8 mouse cellular contexts compared by ENCODE assay signal in the genomic region with DNA sequence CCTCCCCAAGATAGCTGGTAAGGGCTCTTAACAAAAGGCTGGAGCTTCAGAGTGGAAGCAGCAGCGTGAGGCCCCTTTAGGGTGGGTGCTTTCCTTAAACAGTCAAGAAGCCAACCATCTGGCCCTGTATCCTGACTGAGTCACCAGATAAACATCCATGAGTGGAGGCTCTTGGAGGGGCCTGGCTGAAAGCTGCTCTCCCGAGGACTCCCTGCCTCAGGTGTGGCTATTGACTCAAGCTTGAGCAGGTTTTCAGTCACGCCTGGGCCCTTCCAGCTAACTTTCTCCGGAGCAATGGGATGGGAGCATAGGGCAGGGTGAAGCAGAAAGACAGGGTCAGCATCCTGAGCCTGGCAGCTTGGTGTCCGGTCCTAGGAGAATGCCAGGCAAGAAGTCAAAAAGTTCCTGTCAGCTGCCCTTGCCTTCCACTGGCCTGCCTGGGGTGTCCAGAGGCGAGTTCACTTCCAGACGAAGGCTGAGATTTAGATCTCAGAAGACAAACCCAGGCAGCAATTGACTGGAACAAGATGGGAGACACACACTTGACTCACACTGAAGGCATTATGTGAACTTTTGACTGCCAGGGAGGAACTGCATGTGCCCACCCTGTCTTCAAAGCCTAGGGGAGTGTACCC. TPM values are rescaled to one million over a fixed set of nuclear protein-coding genes. Genes with fewer than 3 reads are reported as not detected.
DNase-seq lines count a peak whose midpoint lies in the region; ATAC-seq lines count a peak whose summit lies in the region.

No protein-coding gene starts in this region.

- DNase-seq in hindbrain, embryonic 10.5 days (ENCODE audit: low spot score) = no peak
- peak; percentile 63 for DNase-seq in adipocyte (ENCODE audit: low spot score)
- DNase-seq in lung, postnatal 4 days = peak; percentile 61 to 82
- no peak for DNase-seq in spleen, postnatal 14 days (ENCODE audit: low spot score in 2 of 2)
- DNase-seq in left cerebral cortex, postnatal 36 days (ENCODE audit: low spot score in 2 of 2) = no peak
- DNase-seq in left cerebral cortex, postnatal 25 days (ENCODE audit: low spot score in 2 of 2) = no peak

- peaks cover 78% of the 10 kb centered on the region for H3K4me1 ChIP-seq in hindbrain, embryonic 10.5 days (replicated peaks)
- peaks cover 50% of the 10 kb centered on the region for H3K4me1 ChIP-seq in hindbrain, embryonic 12.5 days
- peaks cover 36% of the 10 kb centered on the region for H3K4me1 ChIP-seq in intestine, embryonic 16.5 days (ENCODE audit: control insufficient read depth, insufficient read depth, low read length)

- WGBS in hindbrain, embryonic 10.5 days = 71% methylated on average over 7 of the region's 7 CpGs
- 61% methylated on average over 7 of the region's 7 CpGs for WGBS in hindbrain, embryonic 12.5 days
- WGBS in intestine, embryonic 16.5 days = 23% methylated on average over 7 of the region's 7 CpGs

- intact Hi-C loops in left cerebral cortex, postnatal 36 days (cut with DNase I) = no loop called here
- intact Hi-C loops in left cerebral cortex, postnatal 25 days (cut with DNase I) = no loop called here

- H3K36me3 ChIP-seq in hindbrain, embryonic 10.5 days = 0 out of 2 replicates have a peak, but pooled peaks cover under 1% of the 10 kb centered on the region
- H3K36me3 ChIP-seq in hindbrain, embryonic 12.5 days = no peaks in the 10 kb centered on the region
- no peaks in the 10 kb centered on the region for H3K36me3 ChIP-seq in intestine, embryonic 16.5 days (ENCODE audit: control insufficient read depth, insufficient read depth, low read length)

- H3K9me3 ChIP-seq in hindbrain, embryonic 10.5 days = no peaks in the 10 kb centered on the region
- H3K9me3 ChIP-seq in hindbrain, embryonic 12.5 days (replicated peaks) = no peaks in the 10 kb centered on the region
- H3K9me3 ChIP-seq in intestine, embryonic 16.5 days (ENCODE audit: control insufficient read depth, low read length) = no peaks in the 10 kb centered on the region

- peak overlapping the region; percentile 68 for H3K27ac ChIP-seq in hindbrain, embryonic 10.5 days
- no peak overlapping the region for H3K27ac ChIP-seq in hindbrain, embryonic 12.5 days
- H3K27ac ChIP-seq in intestine, embryonic 16.5 days (ENCODE audit: low read length) = peak overlapping the region; percentile 90

- H3K9ac ChIP-seq in hindbrain, embryonic 12.5 days = no peak overlapping the region
- peak overlapping the region; percentile 53; the same call in 1 of the 2 replicates for H3K9ac ChIP-seq in intestine, embryonic 16.5 days (ENCODE audit: low read depth, low read length)

- H3K4me3 ChIP-seq in hindbrain, embryonic 10.5 days = no peak overlapping the region
- no peak overlapping the region for H3K4me3 ChIP-seq in hindbrain, embryonic 12.5 days
- H3K4me3 ChIP-seq in intestine, embryonic 16.5 days (ENCODE audit: low read length) = no peak overlapping the region

- H3K27me3 ChIP-seq in hindbrain, embryonic 10.5 days (ENCODE audit: insufficient read depth, poor library complexity, severe bottlenecking) = no peaks in the 10 kb centered on the region
- H3K27me3 ChIP-seq in hindbrain, embryonic 12.5 days = 0 out of 2 replicates have a peak, but pooled peaks cover 4% of the 10 kb centered on the region
- H3K27me3 ChIP-seq in intestine, embryonic 16.5 days (replicated peaks; ENCODE audit: control insufficient read depth, insufficient read depth, low read length) = no peaks in the 10 kb centered on the region

- no peak overlapping the region for H3K4me2 ChIP-seq in hindbrain, embryonic 12.5 days (replicated peaks)
- H3K4me2 ChIP-seq in intestine, embryonic 16.5 days (ENCODE audit: low read depth, low read length) = peak overlapping the region; percentile 7; the same call in 1 of the 2 replicates

- ATAC-seq in hindbrain, embryonic 12.5 days (ENCODE audit: low FRiP score) = no peak
- ATAC-seq in intestine, embryonic 16.5 days = peak; percentile 85

RNA-seq across cellular contexts. Expression of a gene that starts 30.4 kb away (rescaled TPM):
- 4.9 and 6.0 TPM in 2 replicates for polyA plus RNA-seq in hindbrain, embryonic 10.5 days (2016; fragmentation: Nextera tagmentation; extraction: Ambion mirVana)
- 9.8 and 10.4 TPM in 2 replicates for polyA plus RNA-seq in hindbrain, embryonic 12.5 days (2016; fragmentation: Nextera tagmentation; extraction: Ambion mirVana)
- 4.4 and 4.7 TPM in 2 replicates for polyA plus RNA-seq in intestine, embryonic 16.5 days (2015; fragmentation: Nextera tagmentation; extraction: Ambion mirVana)
- total RNA-seq in left cerebral cortex, postnatal 36 days (2021) = 10 to 100 TPM; 49.7 to 66.6 TPM
- 10 to 100 TPM; 54.8 to 66.0 TPM for total RNA-seq in left cerebral cortex, postnatal 25 days (2021)

Comparison
In these comparisons a context has a peak if more than half of its experiments do, and no peak if none do; other contexts are left out.
1. DNase-seq: peak in adipocyte (single experiment) and lung, postnatal 4 days (2 of 2); none in hindbrain, embryonic 10.5 days (single experiment), spleen, postnatal 14 days (0 of 2), left cerebral cortex, postnatal 36 days (0 of 2) and left cerebral cortex, postnatal 25 days (0 of 2).